Mouse (Mus musculus) testis, adult 2 months (tissue): ENCODE measurements around the gene Grm1.

Experiments used
- CTCF ChIP-seq: fragments of 200-500 bp; IDR thresholded peaks from 2 replicates; pipeline ENCODE4 v1.5.1; 2012; ENCODE audit warnings: low read depth, mild to moderate bottlenecking, inconsistent platforms, low read length, moderate library complexity; ENCODE audit not compliant: control insufficient read depth, insufficient read depth, insufficient replicate concordance
- POLR2A ChIP-seq: fragments of 200-500 bp; IDR thresholded peaks from 2 replicates; pipeline ENCODE4 v1.6.1; 2012; ENCODE audit warnings: low read depth, mild to moderate bottlenecking, inconsistent platforms, low read length, moderate library complexity; ENCODE audit not compliant: control insufficient read depth

GRCm38 (mm10) chr10:10809777-10810176 is 272.4 kb downstream of the Grm1 start:
- TF ChIP-seq POLR2A (no peak), CTCF (no peak)
